Mouse (Mus musculus) mouse embryonic stem cell (cell line): ENCODE data around the gene Pomt1.
"Not testable (repeated sequence)": the region's sequence is repeated elsewhere in the genome, so short reads cannot be mapped to it uniquely, and the experiment has no call there.

Experiments
- in situ Hi-C, 2 experiments: fragments of 300-500 bp; cut with MboI; formaldehyde crosslinking; loops; 1 replicate in 1 of 2; 3 replicates in 1 of 2; pipeline ENCODE4 v1.14.3; 2019 to 2020; ENCODE audit warnings: low sequenced_read_pairs in 2 of 2, low pct_unique_long_range_greater_than_20kb in 1 of 2, mixed read lengths in 1 of 2; ENCODE audit not compliant: unreplicated experiment in 1 of 2

The Pomt1 gene

DNA sequence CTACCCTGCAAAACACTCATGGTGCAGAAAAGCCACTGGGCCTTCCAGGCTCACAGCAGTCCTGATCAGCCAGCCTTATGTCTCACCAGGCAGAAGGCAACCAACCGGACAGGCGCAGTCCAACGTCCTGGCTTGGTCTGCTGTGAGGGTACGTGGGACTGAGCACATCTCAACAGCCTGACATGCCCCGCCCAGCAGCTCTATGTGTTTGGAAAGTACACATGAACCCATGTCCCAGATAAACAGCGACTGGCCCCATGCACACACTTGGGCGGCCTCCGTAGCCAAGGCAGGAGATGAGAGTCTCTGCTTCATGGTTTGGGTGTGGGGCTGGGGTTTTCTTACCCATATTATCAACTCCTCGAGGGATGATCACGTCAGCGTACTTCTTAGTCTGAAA is 19.9 kb downstream of the Pomt1 start:
- in situ Hi-C loops = no loop called here

DNA sequence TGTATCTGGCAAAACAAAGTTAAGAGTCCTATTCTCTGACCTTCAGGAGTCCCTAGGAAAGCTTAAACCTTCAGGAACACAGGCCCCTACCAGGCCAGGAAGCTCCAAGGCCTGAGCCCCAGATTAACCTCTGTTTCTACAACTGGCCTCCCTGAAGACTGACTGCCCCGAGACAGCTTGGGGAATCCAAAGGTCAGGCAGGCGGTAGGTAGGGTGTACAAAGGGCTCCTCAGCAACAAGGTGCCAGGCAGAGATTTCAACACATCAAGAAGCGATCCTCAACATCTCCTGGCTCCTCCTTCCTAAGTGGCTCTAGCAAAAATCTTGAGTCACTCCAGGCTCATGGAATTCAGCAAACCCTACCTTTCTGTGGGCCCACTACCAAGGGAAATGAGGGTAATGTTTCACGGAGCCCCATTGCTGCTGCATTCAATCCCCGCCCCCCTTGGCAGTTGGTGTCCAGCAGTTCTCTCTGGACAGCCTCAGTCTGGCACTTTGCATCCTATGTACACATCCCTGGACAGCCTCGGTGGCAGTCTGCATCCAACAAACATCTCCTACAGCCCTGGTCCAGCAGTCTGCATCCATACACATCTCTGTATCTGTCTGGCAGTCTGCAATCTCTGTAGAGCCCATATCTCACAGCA is 22.6 kb downstream of the Pomt1 start:
- in situ Hi-C loops = no loop called here

- in situ Hi-C loops = no loop called here
These were observed 23.4 kb downstream of the Pomt1 start, which contains the start of gene Uck1 for GRCm38 (mm10) chr2:32259657-32260417. Gene Uck1 (minus strand): TSS chr2:32260159.

DNA sequence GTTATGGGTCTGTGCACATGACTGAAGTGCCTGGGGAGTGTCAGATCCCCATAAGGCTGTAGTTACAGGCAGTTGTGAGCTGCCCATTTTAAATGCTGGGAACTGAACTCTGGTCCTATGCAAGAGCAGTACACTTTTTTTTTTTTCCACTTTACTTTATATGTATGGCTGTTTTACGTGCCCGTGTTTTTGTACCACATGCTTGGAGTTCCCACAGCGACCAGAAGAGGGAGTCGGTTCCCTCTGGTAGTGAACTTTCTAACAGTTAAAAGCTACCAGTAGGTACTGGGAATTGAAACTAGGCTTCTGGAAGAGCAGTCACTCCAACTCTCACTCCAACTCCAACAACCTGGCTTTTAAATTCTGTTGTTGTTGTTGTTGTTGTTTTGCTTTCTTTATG is 24.2 kb downstream of the Pomt1 start:
- in situ Hi-C loops = no loop called here

DNA sequence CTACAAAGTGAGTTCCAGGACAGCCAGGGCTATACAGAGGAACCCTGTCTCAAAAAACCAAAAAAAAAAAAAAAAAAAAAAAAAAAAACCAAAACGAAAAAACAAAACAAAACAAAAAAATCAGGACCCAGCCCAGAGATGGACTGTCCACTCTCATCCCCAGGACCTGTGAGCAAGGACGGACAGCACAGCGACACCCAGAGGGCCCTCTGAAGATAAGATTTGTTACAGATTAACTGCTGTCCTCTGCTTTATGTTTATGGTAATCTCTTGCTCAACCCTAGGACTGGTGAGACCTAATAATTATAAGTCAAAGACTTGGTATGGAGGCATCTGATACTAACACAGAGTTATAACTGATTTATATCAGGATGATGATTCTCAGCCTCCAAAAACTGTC is 39.4 kb downstream of the Pomt1 start:
- in situ Hi-C loops = no loop called here

DNA sequence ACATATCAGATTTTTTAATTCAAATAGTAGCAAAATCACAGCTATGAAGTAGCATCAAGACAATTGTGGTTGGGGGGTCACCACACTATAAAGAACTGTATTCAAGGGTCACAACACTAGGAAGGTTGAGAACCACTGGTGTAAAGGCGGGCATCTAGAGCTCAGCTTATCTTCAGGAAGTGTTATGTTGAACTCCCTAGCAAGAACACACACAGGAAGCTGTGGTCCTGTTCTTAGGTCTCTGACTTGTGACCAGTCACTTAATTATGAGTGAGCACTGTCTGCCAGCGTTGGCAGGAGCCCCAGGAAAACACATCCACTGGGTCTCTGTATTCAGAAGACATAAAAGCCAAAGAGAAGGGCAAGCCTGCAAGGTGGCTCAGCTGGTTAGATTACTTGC is 45.9 kb downstream of the Pomt1 start:
- in situ Hi-C loops = loop anchor here in 1 of 2 experiments (10.0 kb wide), 1 partner anchor 147 kb away; no protein-coding TSS in a partner anchor

DNA sequence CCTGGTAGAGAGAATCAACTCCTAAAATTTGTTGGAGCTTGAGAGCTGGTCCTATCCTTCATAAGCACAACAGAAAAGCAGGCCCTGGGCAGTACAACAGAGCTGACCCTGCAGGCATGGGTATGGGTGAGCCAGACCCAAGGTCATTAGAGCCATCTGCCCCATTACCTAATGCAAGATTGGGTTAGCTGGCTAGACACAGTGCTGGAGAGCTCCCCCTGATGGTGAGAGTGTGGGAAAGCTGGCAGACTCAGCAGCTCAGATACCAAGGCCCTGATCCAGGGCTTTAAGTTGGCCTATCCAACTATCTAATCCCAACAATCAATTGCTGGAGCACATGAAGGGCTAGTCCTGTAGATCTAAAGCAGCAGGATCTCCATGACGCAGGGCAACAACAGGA is 46.3 kb downstream of the Pomt1 start:
- in situ Hi-C loops = loop anchor here in 1 of 2 experiments (10.0 kb wide), 1 partner anchor 148 kb away; no protein-coding TSS in a partner anchor

DNA sequence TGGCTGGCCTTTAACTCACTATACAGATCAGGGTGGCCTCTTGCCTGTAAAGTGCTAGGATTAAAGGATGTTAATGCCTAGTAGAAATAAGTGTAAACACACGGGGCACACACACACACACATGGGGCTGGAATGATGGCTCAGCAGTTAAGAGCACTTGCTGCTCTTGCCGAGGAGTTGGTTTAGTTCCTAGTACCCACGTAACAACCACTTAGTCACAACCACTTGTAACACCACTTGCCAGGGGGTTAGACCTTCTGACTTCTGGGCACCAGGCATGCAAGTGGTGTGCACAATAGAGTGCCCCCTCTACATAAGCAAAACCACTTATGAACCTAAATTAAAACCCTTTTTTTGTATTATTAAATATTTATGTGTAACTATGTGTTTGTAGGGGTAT is 47.6 kb downstream of the Pomt1 start:
- in situ Hi-C loops = loop anchor here in 1 of 2 experiments (10.0 kb wide), 1 partner anchor 149 kb away; no protein-coding TSS in a partner anchor

GRCm38 (mm10) chr2:32287334-32287840 is 51.0 kb downstream of the Pomt1 start, which contains the start of gene Golga2:
Gene Golga2 (plus strand): TSS chr2:32287384.
- in situ Hi-C loops = loop anchor here in 1 of 2 experiments (10.0 kb wide), 1 partner anchor 153 kb away; no protein-coding TSS in a partner anchor

GRCm38 (mm10) chr2:32287923-32288367 is 51.6 kb downstream of the Pomt1 start, which contains the start of gene Swi5:
Gene Swi5 (minus strand): TSS chr2:32288075.
- in situ Hi-C loops = loop anchor here in 1 of 2 experiments (10.0 kb wide), 1 partner anchor 153 kb away; no protein-coding TSS in a partner anchor

DNA sequence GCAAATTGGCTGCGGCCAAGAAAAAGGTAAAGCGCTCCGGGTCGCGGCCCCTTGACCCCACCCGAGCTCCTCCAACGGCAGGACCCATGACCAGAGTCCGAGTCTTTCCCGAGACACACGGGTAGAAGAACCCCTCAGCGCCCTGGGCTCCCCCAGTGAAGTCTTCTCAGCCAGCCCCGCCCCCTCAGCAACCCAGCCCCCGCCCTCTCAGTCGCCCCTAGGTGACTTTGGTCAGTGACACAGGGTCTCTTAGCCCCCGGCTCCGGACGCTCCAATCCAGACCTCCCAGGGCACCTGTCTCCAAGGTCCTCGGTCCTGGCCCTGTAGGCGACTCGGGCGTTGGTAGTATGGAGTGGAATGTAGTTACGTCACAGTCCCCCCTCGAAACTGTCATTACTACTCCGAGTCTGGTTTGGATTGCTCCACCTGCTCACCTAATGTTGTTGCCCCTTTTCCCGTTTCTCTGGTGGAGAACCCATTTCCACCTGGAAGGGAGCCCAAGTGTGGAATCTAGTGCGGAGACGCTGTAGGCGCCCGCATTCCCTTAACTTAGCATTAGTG is 52.1 kb downstream of the Pomt1 start:
- in situ Hi-C loops = loop anchor here in 1 of 2 experiments (10.0 kb wide), 1 partner anchor 154 kb away; no protein-coding TSS in a partner anchor

DNA sequence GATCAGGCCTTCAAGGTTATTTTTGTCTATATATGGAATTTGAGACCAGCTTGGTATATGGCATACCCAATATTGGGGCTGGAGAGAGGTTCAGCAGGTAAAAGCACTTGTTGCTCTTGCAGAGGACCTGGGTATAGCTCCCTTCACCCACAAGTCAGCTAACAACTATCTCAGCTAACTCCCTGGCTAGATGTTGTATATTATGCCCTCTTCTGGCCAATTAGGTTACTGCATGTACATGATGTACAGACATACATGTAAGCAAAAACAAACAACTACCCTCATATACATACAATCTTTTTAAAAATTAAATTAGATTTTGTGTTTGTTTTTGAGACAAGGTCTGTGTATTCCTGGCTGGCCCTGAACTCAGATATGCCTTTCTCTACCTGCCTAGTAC is 53.2 kb downstream of the Pomt1 start:
- in situ Hi-C loops = loop anchor here in 1 of 2 experiments (10.0 kb wide), 1 partner anchor 155 kb away; no protein-coding TSS in a partner anchor

- in situ Hi-C loops = no loop called here
These were observed 58.0 kb downstream of the Pomt1 start for GRCm38 (mm10) chr2:32294348-32294747.

DNA sequence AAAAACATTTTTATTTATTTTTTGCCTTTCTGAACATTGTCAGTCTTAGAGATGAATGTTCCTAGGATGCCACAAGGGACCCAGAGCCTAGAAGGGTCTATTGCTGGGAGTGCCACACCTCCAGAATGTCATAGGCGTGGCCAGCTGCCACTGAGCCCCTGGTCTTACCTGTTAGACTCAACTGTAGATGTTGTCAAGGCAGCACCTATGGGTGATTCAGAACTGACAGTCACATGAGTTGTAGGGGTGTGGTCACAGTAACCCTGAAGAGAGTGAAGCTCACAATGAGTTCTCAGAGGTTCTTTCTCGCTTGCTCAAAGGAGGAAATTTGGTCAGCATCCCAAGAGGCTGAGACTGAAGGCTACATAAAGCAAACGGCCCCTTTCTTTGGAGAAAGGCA is 58.9 kb downstream of the Pomt1 start:
- in situ Hi-C loops = no loop called here

DNA sequence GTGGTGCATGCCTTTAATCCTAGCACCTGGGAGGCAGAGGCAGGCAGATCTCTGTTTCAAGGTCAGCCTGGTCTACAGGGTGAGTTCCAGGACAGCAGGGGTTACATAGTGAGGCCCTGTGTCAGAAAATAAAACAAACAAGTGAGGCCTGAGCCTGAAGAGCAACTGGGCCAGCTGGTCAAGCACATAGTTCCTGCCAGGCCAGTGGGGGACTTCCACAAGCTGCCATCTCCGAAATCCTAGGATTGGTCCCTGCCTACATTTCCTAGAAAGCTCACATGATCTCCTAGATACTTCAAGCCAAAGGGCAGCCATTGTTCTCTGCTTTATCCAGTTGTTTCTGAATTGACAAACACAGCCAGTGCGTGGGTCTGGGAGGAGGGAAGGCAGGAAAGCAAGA is 59.5 kb downstream of the Pomt1 start:
- in situ Hi-C loops = not testable (repeated sequence)

DNA sequence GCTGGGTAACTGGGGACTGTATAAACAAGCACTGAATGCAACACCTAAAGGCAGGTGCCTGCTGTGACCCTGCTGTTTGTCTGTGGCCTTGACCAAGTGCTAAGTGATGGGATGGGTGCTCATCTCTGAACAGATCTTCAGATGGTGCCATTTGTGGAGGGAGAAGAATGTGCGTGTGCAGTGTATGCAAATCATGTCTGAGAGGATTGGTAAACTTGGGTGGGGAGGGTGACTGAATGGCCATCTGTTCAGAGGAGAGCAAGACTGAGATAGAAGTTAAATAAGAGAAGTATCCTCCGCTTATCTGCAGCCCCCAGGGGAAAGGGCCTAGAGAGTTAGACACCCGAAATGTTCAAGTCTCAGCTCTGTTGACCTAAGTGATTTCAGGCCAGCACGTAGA is 63.1 kb downstream of the Pomt1 start:
- in situ Hi-C loops = no loop called here

GRCm38 (mm10) chr2:32302952-32303351 is 66.6 kb downstream of the Pomt1 start:
- in situ Hi-C loops = no loop called here

DNA sequence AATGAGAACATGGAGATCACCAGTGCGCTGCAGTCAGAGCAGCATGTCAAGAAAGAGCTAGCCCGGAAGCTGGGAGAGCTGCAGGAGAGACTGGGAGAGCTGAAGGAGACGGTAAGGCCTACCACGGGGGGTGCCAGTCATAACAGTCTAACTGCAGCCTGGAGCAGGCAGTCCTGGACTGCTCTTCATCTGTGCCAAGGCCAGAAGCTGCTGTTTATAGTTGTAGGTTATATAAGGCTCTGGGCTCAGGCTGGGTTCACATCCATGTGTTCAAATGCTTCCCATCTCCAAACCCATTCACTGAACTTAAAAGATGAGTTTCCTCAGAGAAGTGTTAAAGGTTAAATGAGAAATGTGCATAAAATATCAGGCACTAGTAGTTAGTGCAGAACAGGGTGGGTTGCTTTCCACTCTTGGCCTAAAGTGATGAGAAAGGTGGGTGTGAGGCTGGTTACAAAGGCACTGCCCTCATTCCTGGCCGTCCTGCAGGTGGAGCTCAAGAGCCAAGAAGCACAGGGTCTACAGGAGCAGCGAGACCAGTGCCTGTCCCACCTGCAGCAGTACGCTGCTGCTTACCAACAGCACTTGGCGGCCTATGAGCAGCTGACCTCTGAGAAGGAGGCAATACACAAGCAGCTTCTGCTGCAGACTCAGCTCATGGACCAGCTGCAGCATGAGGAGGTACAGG is 67.9 kb downstream of the Pomt1 start:
- in situ Hi-C loops = no loop called here
